Mouse (Mus musculus): ENCODE results near the gene Mettl16. TPM values are rescaled to one million over a fixed set of nuclear protein-coding genes. Genes with fewer than 3 reads are reported as not detected.
A peak's percentile ranks its signal among the peaks of the same experiment; 100 is the strongest.

The Mettl16 gene
- total RNA-seq (2021) = 10 to 100 TPM; 14.0 to 15.1 TPM

- DNase-seq (ENCODE audit: low spot score) = peak; percentile 89
- intact Hi-C loops (cut with DNase I) = loop anchor here (5.0 kb wide), 3 partner anchors 48 to 118 kb away; partner anchors contain the start of gene Pafah1b1
Observed at GRCm38 (mm10) chr11:74770595-74771207, at the start of gene Mettl16. TSS of gene Mettl16 (plus strand) at chr11:74770830.

GRCm38 (mm10) chr11:74721141-74721540 is 49.5 kb upstream of the Mettl16 start:
- intact Hi-C loops (cut with DNase I) = loop anchor here (5.0 kb wide), 3 partner anchors 34 to 111 kb away; partner anchors contain the start of genes Mettl16 and Mnt
- no peak for DNase-seq (ENCODE audit: low spot score)

DNA sequence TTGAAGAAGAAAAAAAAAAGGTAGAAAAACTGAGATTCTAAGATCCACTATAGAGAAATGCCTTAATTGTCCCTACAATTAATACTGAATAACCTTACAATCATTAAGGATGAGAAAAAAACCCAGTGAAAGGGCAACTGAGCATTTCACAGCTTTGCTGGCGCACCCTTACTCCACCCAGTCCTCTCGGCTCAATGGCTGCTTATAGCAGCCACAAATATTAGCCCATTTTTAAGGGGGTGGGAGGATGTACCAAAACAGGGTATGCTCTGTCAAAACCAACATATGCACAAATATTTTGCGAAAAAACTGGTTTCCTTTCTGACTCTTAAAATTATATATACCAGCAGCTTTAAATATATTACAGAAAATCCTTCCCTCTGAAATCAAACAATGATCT is 48.7 kb upstream of the Mettl16 start:
- intact Hi-C loops (cut with DNase I) = loop anchor here (5.0 kb wide), 3 partner anchors 35 to 110 kb away; partner anchors contain the start of genes Mettl16 and Mnt
- no peak for DNase-seq (ENCODE audit: low spot score)

- intact Hi-C loops (cut with DNase I) = loop anchor here (2.0 to 5.0 kb wide), 4 partner anchors 36 to 109 kb away; partner anchors contain the start of genes Cluh, Mettl16 and Mnt
- peak; percentile 71 for DNase-seq (ENCODE audit: low spot score)
Observed at GRCm38 (mm10) chr11:74723357-74724234, 47.0 kb upstream of the Mettl16 start.

GRCm38 (mm10) chr11:74724235-74724791 is 46.3 kb upstream of the Mettl16 start, which contains the start of gene Pafah1b1:
TSS of gene Pafah1b1 (minus strand) at chr11:74724670.
- intact Hi-C loops (cut with DNase I) = loop anchor here (2.0 to 5.0 kb wide), 4 partner anchors 37 to 108 kb away; partner anchors contain the start of genes Cluh, Mettl16 and Mnt
- peak; percentile 95 for DNase-seq (ENCODE audit: low spot score)

GRCm38 (mm10) chr11:74725181-74725580 is 45.4 kb upstream of the Mettl16 start:
- DNase-seq (ENCODE audit: low spot score) = no peak
- intact Hi-C loops (cut with DNase I) = loop anchor here (2.0 kb wide), 1 partner anchor 76 kb away; the partner anchor contains the start of gene Cluh

DNA sequence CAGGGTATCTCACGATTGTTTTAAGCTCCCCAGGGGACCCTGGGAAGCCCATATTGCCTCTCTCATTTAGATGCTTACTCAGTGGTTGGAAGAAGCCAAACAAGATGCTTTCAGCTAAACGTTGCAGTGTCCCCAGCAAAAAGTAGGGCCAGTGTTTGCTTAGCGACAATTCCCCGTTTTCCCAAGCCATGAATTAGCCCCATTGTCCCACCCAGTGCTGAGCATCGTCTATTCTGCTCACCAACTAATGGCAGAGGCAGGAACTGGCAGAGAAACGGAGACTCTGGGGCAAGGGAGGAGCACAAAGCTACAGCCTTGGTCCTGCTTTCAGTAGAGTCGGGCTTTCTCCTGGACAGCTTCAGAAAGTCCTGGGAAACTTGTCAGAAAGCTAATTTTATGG is 35.7 kb upstream of the Mettl16 start:
- intact Hi-C loops (cut with DNase I) = no loop called here
- DNase-seq (ENCODE audit: low spot score) = no peak

DNA sequence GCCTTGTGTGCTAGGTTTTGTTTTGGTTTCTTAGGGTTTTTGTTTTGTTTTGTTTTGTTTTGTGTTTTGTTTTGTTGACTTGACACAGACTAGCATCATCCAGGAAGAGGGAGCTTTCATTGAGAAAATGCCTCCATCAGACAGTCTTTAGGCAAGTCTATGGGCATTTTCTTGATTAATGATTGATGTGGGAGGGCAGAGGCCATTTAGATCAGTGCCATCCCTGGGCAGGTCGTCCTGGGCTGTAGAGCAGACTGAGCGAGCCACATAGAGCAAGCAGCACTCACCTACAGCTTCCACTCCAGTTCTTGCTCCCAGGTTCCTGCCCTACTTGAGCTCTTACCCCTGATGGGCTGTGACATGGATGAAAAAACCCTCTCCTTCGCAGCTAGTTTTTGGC is 32.8 kb upstream of the Mettl16 start:
- DNase-seq (ENCODE audit: low spot score) = no peak
- intact Hi-C loops (cut with DNase I) = no loop called here

- no peak for DNase-seq (ENCODE audit: low spot score)
- intact Hi-C loops (cut with DNase I) = no loop called here
Observed at GRCm38 (mm10) chr11:74748022-74748421, 22.6 kb upstream of the Mettl16 start.

DNA sequence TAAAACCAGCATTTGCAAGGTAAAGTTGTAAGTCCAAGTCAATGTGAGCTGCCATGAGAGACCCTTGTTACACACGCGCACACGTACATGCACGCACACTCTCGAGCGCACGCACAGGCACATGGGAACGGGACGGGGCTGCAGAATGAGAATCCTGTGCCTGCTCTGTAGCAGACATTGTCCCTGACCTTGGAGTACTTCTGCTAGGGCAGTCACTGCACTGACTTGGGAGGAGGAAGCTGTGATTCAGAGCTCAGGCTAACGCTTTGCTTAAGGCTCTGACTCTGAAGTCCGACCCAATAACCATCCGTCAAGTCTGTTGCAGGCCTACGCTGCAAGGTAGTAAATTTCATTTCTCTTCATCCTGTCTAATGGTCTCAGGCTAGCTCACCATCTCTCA is 21.4 kb upstream of the Mettl16 start:
- intact Hi-C loops (cut with DNase I) = no loop called here
- DNase-seq (ENCODE audit: low spot score) = no peak

GRCm38 (mm10) chr11:74750662-74751351 is 19.8 kb upstream of the Mettl16 start:
- DNase-seq (ENCODE audit: low spot score) = no peak
- intact Hi-C loops (cut with DNase I) = no loop called here

- intact Hi-C loops (cut with DNase I) = no loop called here
Observed at GRCm38 (mm10) chr11:74751352-74752066, 19.1 kb upstream of the Mettl16 start.

GRCm38 (mm10) chr11:74756631-74757030 is 14.0 kb upstream of the Mettl16 start:
- peak; percentile 4 for DNase-seq (ENCODE audit: low spot score)
- intact Hi-C loops (cut with DNase I) = no loop called here

More at GRCm38 (mm10) chr11:74751352-74752066, 19.1 kb upstream of the Mettl16 start:
- DNase-seq (ENCODE audit: low spot score) = no peak

- intact Hi-C loops (cut with DNase I) = no loop called here
- no peak for DNase-seq (ENCODE audit: low spot score)
Observed at GRCm38 (mm10) chr11:74761011-74761705, 9.5 kb upstream of the Mettl16 start.

GRCm38 (mm10) chr11:74763960-74764625 is 6.5 kb upstream of the Mettl16 start:
- DNase-seq (ENCODE audit: low spot score) = no peak
- intact Hi-C loops (cut with DNase I) = no loop called here

- DNase-seq (ENCODE audit: low spot score) = no peak
- intact Hi-C loops (cut with DNase I) = no loop called here
Observed at GRCm38 (mm10) chr11:74767469-74767868, 3.2 kb upstream of the Mettl16 start.

GRCm38 (mm10) chr11:74768045-74768444 is 2.6 kb upstream of the Mettl16 start:
- DNase-seq (ENCODE audit: low spot score) = no peak
- intact Hi-C loops (cut with DNase I) = loop anchor here (2.0 kb wide), 1 partner anchor 129 kb away; no protein-coding TSS in a partner anchor

DNA sequence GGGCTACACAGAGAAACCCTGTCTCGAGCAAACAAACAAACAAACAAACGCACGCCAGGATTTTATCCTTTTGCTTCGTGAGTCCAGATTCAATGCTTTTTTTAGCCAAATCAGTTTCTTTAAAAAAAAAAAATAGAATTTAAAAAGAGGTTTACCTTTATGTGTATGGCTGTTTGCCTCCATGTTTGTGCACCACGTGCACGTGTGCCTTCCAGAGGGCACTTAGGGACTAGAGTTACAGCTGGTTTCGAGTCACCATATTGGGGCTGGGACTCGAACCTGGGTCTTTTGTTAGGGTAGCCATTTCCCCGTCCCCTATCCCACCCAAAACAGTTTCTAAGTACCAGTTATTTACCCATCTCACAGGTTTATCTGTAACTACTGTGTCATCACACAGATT is 593 bp upstream of the Mettl16 start:
- DNase-seq (ENCODE audit: low spot score) = no peak
- intact Hi-C loops (cut with DNase I) = loop anchor here (5.0 kb wide), 3 partner anchors 48 to 118 kb away; partner anchors contain the start of gene Pafah1b1

All from heart, postnatal 25 days (tissue).